Mouse (Mus musculus) bone marrow, adult 2 months (tissue): Measurements from ENCODE around the gene Rgs3.

ENCODE experiments used
- CTCF ChIP-seq: fragments of 200-500 bp; IDR thresholded peaks from 2 replicates; pipeline ENCODE4 v1.5.1; 2011; ENCODE audit warnings: low read length, control low read depth; ENCODE audit not compliant: control insufficient read depth, insufficient read depth
- POLR2A ChIP-seq: fragments of 200-500 bp; IDR thresholded peaks from 2 replicates; pipeline ENCODE4 v1.6.1; 2011; ENCODE audit warnings: low read depth, mild to moderate bottlenecking, control low read depth, low read length, borderline replicate concordance; ENCODE audit not compliant: control insufficient read depth

GRCm38 (mm10) chr4:62619965-62620244 is 60.3 kb downstream of the Rgs3 start:
- TF ChIP-seq CTCF = no peak
- TF ChIP-seq POLR2A = no peak
